Mouse (Mus musculus) heart, postnatal 0 days (tissue): ENCODE measurements around the gene Plekhm2. TPM values are rescaled to one million over a fixed set of nuclear protein-coding genes. Genes with fewer than 3 reads are reported as not detected.

ENCODE experiments used
- ATAC-seq: fragments of 200-750 bp; cut with Nextera tagmentation; 2 replicates; pipeline ENCODE4 v1.8.0; 2017; ENCODE audit warnings: low read depth, moderate number of reproducible peaks, moderate library complexity; ENCODE audit not compliant: insufficient read depth
- DNase-seq: peaks from one replicate; pipeline ENCODE4 v3.0.0-alpha.2; 2016; ENCODE audit warnings: low spot score
- H3K27ac ChIP-seq: fragments of 300-500 bp; sonication (generic); 2 replicates; pipeline ENCODE4 v1.5.1; 2014; ENCODE audit warnings: low read depth, mild to moderate bottlenecking
- H3K27me3 ChIP-seq: fragments of 300-500 bp; sonication (generic); 2 replicates; pipeline ENCODE4 v1.6.1; 2014; ENCODE audit warnings: low read length, mixed read lengths; ENCODE audit not compliant: control insufficient read depth, insufficient read depth
- H3K36me3 ChIP-seq: fragments of 300-500 bp; sonication (generic); replicated peaks from 2 replicates; pipeline ENCODE4 v1.6.1; 2014; ENCODE audit warnings: low read length, mixed read lengths; ENCODE audit not compliant: control insufficient read depth, insufficient read depth
- H3K4me1 ChIP-seq: fragments of 300-500 bp; sonication (generic); 2 replicates; pipeline ENCODE4 v1.6.1; 2014; ENCODE audit warnings: antibody characterized with exemption; ENCODE audit not compliant: control insufficient read depth, insufficient read depth
- H3K4me2 ChIP-seq: fragments of 300-500 bp; sonication (generic); 2 replicates; pipeline ENCODE4 v1.6.1; 2014; ENCODE audit warnings: low read depth, mild to moderate bottlenecking, low read length, moderate library complexity
- H3K4me3 ChIP-seq: fragments of 300-500 bp; sonication (generic); 2 replicates; pipeline ENCODE4 v1.5.1; 2014; ENCODE audit warnings: low read depth, low read length
- H3K9ac ChIP-seq: fragments of 300-500 bp; sonication (generic); replicated peaks from 2 replicates; pipeline ENCODE4 v1.6.1; 2014; ENCODE audit warnings: low read depth, low read length, mixed read lengths
- H3K9me3 ChIP-seq: fragments of 300-500 bp; sonication (generic); replicated peaks from 2 replicates; pipeline ENCODE4 v1.6.1; 2016; ENCODE audit warnings: low read length; ENCODE audit not compliant: control insufficient read depth
- CTCF ChIP-seq: IDR thresholded peaks from 2 replicates; pipeline ENCODE4 v1.5.1; 2016; ENCODE audit warnings: antibody characterized with exemption, control low read depth, low read depth
- EP300 ChIP-seq: IDR thresholded peaks from 2 replicates; pipeline ENCODE4 v1.6.1; 2016; ENCODE audit warnings: antibody characterized with exemption, low read depth
- WGBS: fragments of 180-500 bp; shearing (Covaris S2); extraction: QIAGEN DNeasy Blood & Tissue Kit; methylation state at CpG from one replicate; pipeline ENCODE4 v1.1.7; 2014; 5-methylcytosine and 5-hydroxymethylcytosine counted together
- polyA plus RNA-seq: library from polyadenylated mRNA; unstranded; fragments of >200 nt; fragmentation: Nextera tagmentation; extraction: Ambion mirVana; gene quantifications from 2 replicates; pipeline ENCODE4 v1.2.1, GENCODE M21; 2015
- total RNA-seq: library from RNA; depleted of rRNA; stranded (reverse); fragments of >200 nt; gene quantifications from 2 replicates; pipeline ENCODE4 v1.2.3, GENCODE M21; 2014; ENCODE audit warnings: low replicate concordance; rRNA removed

Gene Plekhm2
- total and polyA plus RNA-seq, 2 experiments from 2014 or later, result 7.0 to 43.3 TPM

DNA sequence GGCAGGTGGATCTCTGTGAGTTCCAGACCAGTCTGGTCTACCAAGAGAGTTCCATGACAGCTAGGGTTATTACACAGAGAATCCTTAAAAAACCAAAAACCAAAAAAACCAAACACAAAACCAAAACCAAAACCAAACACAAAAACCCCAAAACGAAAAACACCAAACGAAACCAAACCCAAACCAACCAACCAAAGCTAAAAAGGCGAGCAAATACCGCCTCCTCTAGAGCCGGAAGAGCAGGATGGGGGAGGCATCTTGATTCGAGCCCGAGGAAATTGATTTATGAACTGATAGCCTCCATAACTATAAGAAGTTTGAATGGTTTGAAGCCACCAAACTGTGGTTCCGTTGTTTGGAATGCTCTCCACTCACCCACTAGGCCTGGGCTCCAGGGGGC is 80.8 kb downstream of the Plekhm2 start:
- Histone ChIP-seq H3K9ac (no peak overlapping the region), H3K27me3 (no peaks in the 10 kb centered on the region), H3K4me2 (no peak overlapping the region), H3K9me3 (no peaks in the 10 kb centered on the region), H3K27ac (no peak overlapping the region), H3K4me3 (no peak overlapping the region), H3K36me3 (peaks cover 66% of the 10 kb centered on the region), H3K4me1 (no peaks in the 10 kb centered on the region)
- DNase-seq (no peak), ATAC-seq (no peak)
- WGBS, result 90% methylated on average over 8 of the region's 8 CpGs
- TF ChIP-seq EP300 (no peak), CTCF (no peak)

DNA sequence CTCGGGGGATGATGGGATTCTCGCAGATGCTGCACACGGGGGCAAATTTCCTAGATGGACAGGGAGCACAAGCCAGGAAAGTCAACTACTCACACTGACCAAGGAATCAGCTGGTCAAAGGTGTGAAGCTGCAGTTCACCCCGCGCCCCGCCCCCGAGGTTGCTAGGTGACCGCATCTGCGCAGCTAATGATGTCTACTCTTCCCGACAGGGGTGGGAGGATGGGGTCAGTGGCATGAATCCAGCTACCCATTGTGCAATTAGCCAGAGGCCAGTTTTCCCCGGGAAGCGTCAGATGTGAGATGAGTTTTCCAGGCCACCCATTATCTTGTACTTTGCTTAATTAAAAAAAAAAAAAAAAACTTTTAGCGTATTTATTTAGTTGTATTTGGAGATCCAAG is 83.6 kb downstream of the Plekhm2 start:
- Histone ChIP-seq H3K9ac (no peak overlapping the region), H3K4me2 (no peak overlapping the region), H3K27ac (no peak overlapping the region), H3K4me3 (no peak overlapping the region), H3K9me3 (no peaks in the 10 kb centered on the region), H3K4me1 (no peaks in the 10 kb centered on the region), H3K27me3 (no peaks in the 10 kb centered on the region), H3K36me3 (peaks cover 74% of the 10 kb centered on the region)
- DNase-seq (no peak), ATAC-seq (no peak)
- TF ChIP-seq EP300, result no peak
- no peak for TF ChIP-seq CTCF
- 87% methylated on average over 13 of the region's 13 CpGs for WGBS

DNA sequence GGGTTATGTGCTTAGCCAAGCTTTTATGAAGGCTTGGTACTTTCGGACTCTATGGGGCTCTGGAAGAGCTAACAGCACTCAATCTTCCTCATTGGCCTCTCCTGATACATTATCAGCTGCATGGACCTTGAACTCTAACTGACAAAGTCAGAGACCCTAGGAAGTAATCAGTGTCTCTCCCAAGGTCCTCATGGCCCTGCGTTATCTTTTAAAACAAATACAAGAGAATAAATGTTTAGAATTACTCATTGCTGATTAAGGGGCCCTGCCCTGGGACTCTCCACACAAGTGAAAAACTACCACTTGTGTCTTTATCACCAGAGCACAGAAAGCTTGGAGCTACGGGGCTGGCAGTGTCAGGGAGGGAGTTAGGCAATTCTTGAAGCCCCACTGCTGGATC is 85.9 kb downstream of the Plekhm2 start:
- Histone ChIP-seq H3K27ac (peak overlapping the region; percentile 25; the same call in 1 of the 2 replicates), H3K36me3 (peaks cover 61% of the 10 kb centered on the region), H3K27me3 (no peaks in the 10 kb centered on the region), H3K9ac (no peak overlapping the region), H3K4me1 (no peaks in the 10 kb centered on the region), H3K9me3 (no peaks in the 10 kb centered on the region), H3K4me3 (no peak overlapping the region), H3K4me2 (no peak overlapping the region)
- WGBS, result 19% methylated on average over 3 of the region's 3 CpGs
- TF ChIP-seq CTCF (no peak), EP300 (no peak)
- ATAC-seq (no peak), DNase-seq (no peak)

GRCm38 (mm10) chr4:141576877-141577276 is 87.8 kb downstream of the Plekhm2 start:
- DNase-seq (no peak), ATAC-seq (no peak)
- no peaks in the 10 kb centered on the region for H3K27me3 ChIP-seq
- no peaks in the 10 kb centered on the region for H3K9me3 ChIP-seq
- no peak for TF ChIP-seq EP300
- no peak for TF ChIP-seq CTCF
- H3K4me3 ChIP-seq, result no peak overlapping the region
- peaks cover 45% of the 10 kb centered on the region for H3K36me3 ChIP-seq
- no peak overlapping the region for H3K9ac ChIP-seq
- no peak overlapping the region for H3K4me2 ChIP-seq
- WGBS, result 96% methylated on average over 7 of the region's 7 CpGs
- no peak overlapping the region for H3K27ac ChIP-seq
- H3K4me1 ChIP-seq, result no peaks in the 10 kb centered on the region

GRCm38 (mm10) chr4:141576404-141576803 is 88.3 kb downstream of the Plekhm2 start:
- TF ChIP-seq CTCF (no peak), EP300 (no peak)
- peaks cover under 1% of the 10 kb centered on the region; the same call in 1 of the 2 replicates for H3K4me1 ChIP-seq
- H3K36me3 ChIP-seq, result peaks cover 45% of the 10 kb centered on the region
- H3K9me3 ChIP-seq, result no peaks in the 10 kb centered on the region
- H3K27ac ChIP-seq, result no peak overlapping the region
- no peak for ATAC-seq
- no peak for DNase-seq
- no peak overlapping the region for H3K9ac ChIP-seq
- no peak overlapping the region for H3K4me2 ChIP-seq
- no peak overlapping the region for H3K4me3 ChIP-seq
- 78% methylated on average over 11 of the region's 11 CpGs for WGBS
- H3K27me3 ChIP-seq, result no peaks in the 10 kb centered on the region

Other genes with a start within 250 kb of the Plekhm2 start
- 0.23 and 0.65 TPM in 2 replicates for gene Clcnkb, start 248.9 kb downstream of the Plekhm2 start, total RNA-seq
- gene Clcnkb, start 248.9 kb downstream of the Plekhm2 start, polyA plus RNA-seq, result 0.58 and 0.87 TPM in 2 replicates
- 556 and 673 TPM in 2 replicates for gene Hspb7, start 244.1 kb downstream of the Plekhm2 start, total RNA-seq
- gene Hspb7, start 244.1 kb downstream of the Plekhm2 start, polyA plus RNA-seq, result 195 and 203 TPM in 2 replicates
- not detected in 2 replicates for gene Srarp, start 228.8 kb downstream of the Plekhm2 start, total RNA-seq
- not detected in 2 replicates for gene Srarp, start 228.8 kb downstream of the Plekhm2 start, polyA plus RNA-seq
- 28.1 and 32.7 TPM in 2 replicates for gene Zbtb17, start 220.2 kb downstream of the Plekhm2 start, total RNA-seq
- gene Zbtb17, start 220.2 kb downstream of the Plekhm2 start, polyA plus RNA-seq, result 16.2 and 18.1 TPM in 2 replicates
- 2.3 and 5.9 TPM in 2 replicates for gene Spen, start 126.3 kb downstream of the Plekhm2 start, total RNA-seq
- gene Spen, start 126.3 kb downstream of the Plekhm2 start, polyA plus RNA-seq, result 4.3 and 4.9 TPM in 2 replicates
- 48.3 and 61.5 TPM in 2 replicates for gene Fblim1, start 58.8 kb downstream of the Plekhm2 start, total RNA-seq
- gene Fblim1, start 58.8 kb downstream of the Plekhm2 start, polyA plus RNA-seq, result 47.1 and 57.5 TPM in 2 replicates
- gene Tmem82, start 46.3 kb downstream of the Plekhm2 start, total RNA-seq, result 0.89 and 6.1 TPM in 2 replicates
- gene Tmem82, start 46.3 kb downstream of the Plekhm2 start, polyA plus RNA-seq, result 6.8 and 7.3 TPM in 2 replicates
- gene Slc25a34, start 41.1 kb downstream of the Plekhm2 start, total RNA-seq, result 12.8 and 56.2 TPM in 2 replicates
- gene Slc25a34, start 41.1 kb downstream of the Plekhm2 start, polyA plus RNA-seq, result 17.9 and 20.6 TPM in 2 replicates
- gene Rsc1a1, start 20.7 kb upstream of the Plekhm2 start, total RNA-seq, result 2.1 and 11.9 TPM in 2 replicates
- gene Rsc1a1, start 20.7 kb upstream of the Plekhm2 start, polyA plus RNA-seq, result not detected in 2 replicates
- 28.2 and 32.8 TPM in 2 replicates for gene Ddi2, start 58.5 kb upstream of the Plekhm2 start, total RNA-seq
- 10.9 and 11.5 TPM in 2 replicates for gene Ddi2, start 58.5 kb upstream of the Plekhm2 start, polyA plus RNA-seq
- gene Agmat, start 81.8 kb upstream of the Plekhm2 start, total RNA-seq, result 1.5 TPM in 1 of 2 replicates, not detected in the other
- gene Agmat, start 81.8 kb upstream of the Plekhm2 start, polyA plus RNA-seq, result 0.82 and 1.1 TPM in 2 replicates
- gene Dnajc16, start 126.0 kb upstream of the Plekhm2 start, total RNA-seq, result 10.2 and 12.3 TPM in 2 replicates
- gene Dnajc16, start 126.0 kb upstream of the Plekhm2 start, polyA plus RNA-seq, result 3.7 and 4.5 TPM in 2 replicates
- gene Casp9, start 128.7 kb upstream of the Plekhm2 start, total RNA-seq, result 26.0 and 26.2 TPM in 2 replicates
- 11.9 and 12.8 TPM in 2 replicates for gene Casp9, start 128.7 kb upstream of the Plekhm2 start, polyA plus RNA-seq
- 2.1 TPM in 1 of 2 replicates, not detected in the other for gene Cela2a, start 161.3 kb upstream of the Plekhm2 start, total RNA-seq
- 0.20 and 0.21 TPM in 2 replicates for gene Cela2a, start 161.3 kb upstream of the Plekhm2 start, polyA plus RNA-seq
- not detected in 2 replicates for gene Ctrc, start 181.5 kb upstream of the Plekhm2 start, total RNA-seq
- not detected in 2 replicates for gene Ctrc, start 181.5 kb upstream of the Plekhm2 start, polyA plus RNA-seq
- 42.7 and 42.9 TPM in 2 replicates for gene Efhd2, start 210.0 kb upstream of the Plekhm2 start, total RNA-seq
- gene Efhd2, start 210.0 kb upstream of the Plekhm2 start, polyA plus RNA-seq, result 54.5 and 56.9 TPM in 2 replicates